In genomic region chr1:172325680-172326535, GRCm38 (mm10) we compare ENCODE assay signal across 9 mouse cellular contexts. TPM values are rescaled to one million over a fixed set of nuclear protein-coding genes. Genes with fewer than 3 reads are reported as not detected.
DNase-seq lines count a peak whose midpoint lies in the region; ATAC-seq and TF ChIP-seq lines count a peak whose summit lies in the region.
"Had no signal": no experiment of that assay in that cellular context is flagged by ENCODE, and none has a peak within 500 bp of the region (broad histone marks: within the 10 kb centered on the region; RNA-seq: fewer than 3 reads in every experiment).

No protein-coding gene starts in this region.

- peak; percentile 65 for ATAC-seq in granulocyte monocyte progenitor cell, adult 5-6 weeks (replicated peaks; ENCODE audit: poor library complexity, severe bottlenecking)
- peak; percentile 76 for ATAC-seq in liver, postnatal 0 days
- peak; percentile 35 for ATAC-seq in neural tube, embryonic 12.5 days (ENCODE audit: low FRiP score, low read depth)
- ATAC-seq: Patski had no signal

- H3K4me1 ChIP-seq in liver, postnatal 0 days (ENCODE audit: insufficient read depth) = peaks cover 8% of the 10 kb centered on the region; the same call in 1 of the 2 replicates
- peaks cover 40% of the 10 kb centered on the region for H3K4me1 ChIP-seq in neural tube, embryonic 12.5 days

- H3K9ac ChIP-seq in liver, postnatal 0 days (replicated peaks) = no peak overlapping the region
- H3K9ac ChIP-seq in neural tube, embryonic 12.5 days = peak overlapping the region; percentile 56

- 18% methylated on average over 94 of the region's 94 CpGs for whole genome bisulfite sequencing in liver, postnatal 0 days (ENCODE audit: insufficient replicate concordance)
- WGBS in neural tube, embryonic 12.5 days = 21% methylated on average over 94 of the region's 94 CpGs

- peak; percentile 83 for TF ChIP-seq CTCF in liver, postnatal 0 days (IDR thresholded peaks at IDR 0.05; ENCODE audit: low read depth)

- H3K4me3 ChIP-seq in liver, postnatal 0 days (ENCODE audit: low read depth, low read length) = peak overlapping the region; percentile 25
- H3K4me3 ChIP-seq in neural tube, embryonic 12.5 days = peak overlapping the region; percentile 37

- H3K9me3 ChIP-seq in liver, postnatal 0 days (ENCODE audit: low read length) = no peaks in the 10 kb centered on the region
- no peaks in the 10 kb centered on the region for H3K9me3 ChIP-seq in neural tube, embryonic 12.5 days

- H3K27me3 ChIP-seq in liver, postnatal 0 days (ENCODE audit: insufficient read depth, low read length) = peaks cover 53% of the 10 kb centered on the region
- peaks cover 22% of the 10 kb centered on the region for H3K27me3 ChIP-seq in neural tube, embryonic 12.5 days (replicated peaks)

- peak; percentile 65 to 79 for DNase-seq in layer of hippocampus, postnatal 10 days (ENCODE audit: low spot score in 2 of 2)
- DNase-seq in layer of hippocampus, adult 9-11 months = no peak
- peak; percentile 92 for DNase-seq in cerebellum, postnatal 14 days
- DNase-seq in kidney, adult 8-10 months = peak; percentile 74 to 84
- peak; percentile 77 for DNase-seq in liver, postnatal 0 days
- peak; percentile 54 to 55 for DNase-seq in thymus, adult 18-20 months

- H3K27ac ChIP-seq in liver, postnatal 0 days (ENCODE audit: low read depth) = no peak overlapping the region
- H3K27ac ChIP-seq in neural tube, embryonic 12.5 days = no peak overlapping the region

- no peak for TF ChIP-seq EP300 in liver, postnatal 0 days (IDR thresholded peaks at IDR 0.05; ENCODE audit: low read depth)

- no peaks in the 10 kb centered on the region for H3K36me3 ChIP-seq in liver, postnatal 0 days (replicated peaks; ENCODE audit: insufficient read depth, low read length)
- H3K36me3 ChIP-seq in neural tube, embryonic 12.5 days = peaks cover 6% of the 10 kb centered on the region; the same call in 1 of the 2 replicates

- H3K4me2 ChIP-seq in liver, postnatal 0 days (ENCODE audit: low read depth, low read length) = peak overlapping the region; percentile 71
- H3K4me2 ChIP-seq in neural tube, embryonic 12.5 days (replicated peaks) = peak overlapping the region; percentile 79

RNA-seq across cellular contexts. Expression of gene Kcnj9, which starts 3.2 kb away (rescaled TPM):
- total RNA-seq in layer of hippocampus, postnatal 10 days (2021) = 10 to 100 TPM; 38.4 to 46.7 TPM
- total RNA-seq in granulocyte monocyte progenitor cell, adult 5-6 weeks (2014; fragmentation: Nextera tagmentation) = not detected in 2 replicates
- not detected in 2 replicates for total RNA-seq in granulocyte monocyte progenitor cell, adult 5-6 weeks (2017)
- polyA plus RNA-seq in liver, postnatal 0 days (2015; fragmentation: Nextera tagmentation; extraction: Ambion mirVana) = 0.07 TPM in 2 replicates
- polyA plus RNA-seq in neural tube, embryonic 12.5 days (2016; fragmentation: Nextera tagmentation; extraction: Ambion mirVana) = 1.4 and 1.6 TPM in 2 replicates

RNA-seq across cellular contexts. Expression of gene Kcnj10, which starts 15.1 kb away (rescaled TPM):
- 10 to 100 TPM; 70.7 to 73.5 TPM for total RNA-seq in layer of hippocampus, postnatal 10 days (2021)
- total RNA-seq in granulocyte monocyte progenitor cell, adult 5-6 weeks (2014; fragmentation: Nextera tagmentation) = 0.32 TPM in 1 of 2 replicates, not detected in the other
- 0.46 TPM in 1 of 2 replicates, not detected in the other for total RNA-seq in granulocyte monocyte progenitor cell, adult 5-6 weeks (2017)
- polyA plus RNA-seq in liver, postnatal 0 days (2015; fragmentation: Nextera tagmentation; extraction: Ambion mirVana) = 0.17 and 0.19 TPM in 2 replicates
- polyA plus RNA-seq in neural tube, embryonic 12.5 days (2016; fragmentation: Nextera tagmentation; extraction: Ambion mirVana) = 0.96 and 1.3 TPM in 2 replicates

RNA-seq across cellular contexts. Expression of gene Atp1a2, which starts 28.0 kb away (rescaled TPM):
- 100 to 1,000 TPM; 472 TPM for total RNA-seq in layer of hippocampus, postnatal 10 days (2021)
- total RNA-seq in granulocyte monocyte progenitor cell, adult 5-6 weeks (2014; fragmentation: Nextera tagmentation) = not detected in 2 replicates
- total RNA-seq in granulocyte monocyte progenitor cell, adult 5-6 weeks (2017) = not detected in 2 replicates
- polyA plus RNA-seq in liver, postnatal 0 days (2015; fragmentation: Nextera tagmentation; extraction: Ambion mirVana) = 0.29 and 1.4 TPM in 2 replicates
- polyA plus RNA-seq in neural tube, embryonic 12.5 days (2016; fragmentation: Nextera tagmentation; extraction: Ambion mirVana) = 14.5 and 14.9 TPM in 2 replicates

RNA-seq across cellular contexts. Expression of gene Pigm, which starts 50.4 kb away (rescaled TPM):
- 10 to 100 TPM; 10.2 to 10.8 TPM for total RNA-seq in layer of hippocampus, postnatal 10 days (2021)
- total RNA-seq in granulocyte monocyte progenitor cell, adult 5-6 weeks (2014; fragmentation: Nextera tagmentation) = 10.2 and 16.0 TPM in 2 replicates
- total RNA-seq in granulocyte monocyte progenitor cell, adult 5-6 weeks (2017) = 13.8 and 16.2 TPM in 2 replicates
- 1.8 TPM in 2 replicates for polyA plus RNA-seq in liver, postnatal 0 days (2015; fragmentation: Nextera tagmentation; extraction: Ambion mirVana)
- 8.3 and 9.4 TPM in 2 replicates for polyA plus RNA-seq in neural tube, embryonic 12.5 days (2016; fragmentation: Nextera tagmentation; extraction: Ambion mirVana)

Comparison
In these comparisons a context has a peak if more than half of its experiments do, and no peak if none do; other contexts are left out.
1. RNA of gene Kcnj9, which starts 3.2 kb away (total RNA-seq): 38.4 to 46.7 TPM in layer of hippocampus, postnatal 10 days; not detected in granulocyte monocyte progenitor cell, adult 5-6 weeks; every median in the first group is over 10 times any median in the second.
2. RNA of gene Kcnj10, which starts 15.1 kb away (total RNA-seq): 70.7 to 73.5 TPM in layer of hippocampus, postnatal 10 days; 0.32 to 0.46 TPM in granulocyte monocyte progenitor cell, adult 5-6 weeks; every median in the first group is over 10 times any median in the second.
3. RNA of gene Atp1a2, which starts 28.0 kb away (total RNA-seq): 472 TPM in layer of hippocampus, postnatal 10 days; not detected in granulocyte monocyte progenitor cell, adult 5-6 weeks; every median in the first group is over 100 times any median in the second.
4. Peak in every context shown above with its lines, with median percentiles within 50 percentile points of each other: ATAC-seq.